Mouse (Mus musculus): ENCODE data around the gene Npas3. TPM values are rescaled to one million over a fixed set of nuclear protein-coding genes. Genes with fewer than 3 reads are reported as not detected.

Gene Npas3
- polyA plus RNA-seq, 1 experiment from 2014 or later, result 2.6 TPM

- no peak overlapping the region for H3K27ac ChIP-seq
- H3K36me3 ChIP-seq, result no peaks in the 10 kb centered on the region
- no peak for ATAC-seq
- no peak overlapping the region for H3K9ac ChIP-seq
- no peaks in the 10 kb centered on the region for H3K9me3 ChIP-seq
- no peaks in the 10 kb centered on the region for H3K27me3 ChIP-seq (replicated peaks)
- WGBS, result 54% methylated on average over 5 of the region's 5 CpGs
- no peak overlapping the region for H3K4me2 ChIP-seq (replicated peaks)
- no peak overlapping the region for H3K4me3 ChIP-seq (replicated peaks)
- H3K4me1 ChIP-seq (replicated peaks), result no peaks in the 10 kb centered on the region
Observed at GRCm38 (mm10) chr12:53746653-53747052, 498.2 kb downstream of the Npas3 start.

GRCm38 (mm10) chr12:53749375-53749774, 500.9 kb downstream of the Npas3 start:
- H3K4me2 ChIP-seq (replicated peaks), result no peak overlapping the region
- 65% methylated on average over 4 of the region's 4 CpGs for WGBS
- H3K4me1 ChIP-seq (replicated peaks), result peaks cover 3% of the 10 kb centered on the region; the same call in 1 of the 2 replicates
- H3K9me3 ChIP-seq, result no peaks in the 10 kb centered on the region
- H3K36me3 ChIP-seq, result no peaks in the 10 kb centered on the region
- no peak overlapping the region for H3K27ac ChIP-seq
- no peaks in the 10 kb centered on the region for H3K27me3 ChIP-seq (replicated peaks)
- no peak for ATAC-seq
- H3K4me3 ChIP-seq (replicated peaks), result no peak overlapping the region
- no peak overlapping the region for H3K9ac ChIP-seq

- peak; percentile 56 for ATAC-seq
- WGBS, result 52% methylated on average over 13 of the region's 13 CpGs
- Histone ChIP-seq H3K9me3 (no peaks in the 10 kb centered on the region), H3K4me1 (replicated peaks) (peaks cover 3% of the 10 kb centered on the region; the same call in 1 of the 2 replicates), H3K27ac (no peak overlapping the region), H3K27me3 (replicated peaks) (no peaks in the 10 kb centered on the region), H3K4me3 (replicated peaks) (no peak overlapping the region), H3K36me3 (no peaks in the 10 kb centered on the region), H3K9ac (no peak overlapping the region), H3K4me2 (replicated peaks) (no peak overlapping the region)
Observed at GRCm38 (mm10) chr12:53752281-53753072, 504.0 kb downstream of the Npas3 start.

GRCm38 (mm10) chr12:53753368-53753937, 505.0 kb downstream of the Npas3 start:
- H3K36me3 ChIP-seq, result no peaks in the 10 kb centered on the region
- no peak overlapping the region for H3K27ac ChIP-seq
- H3K9ac ChIP-seq, result no peak overlapping the region
- no peaks in the 10 kb centered on the region for H3K27me3 ChIP-seq (replicated peaks)
- WGBS, result 43% methylated on average over 13 of the region's 13 CpGs
- no peaks in the 10 kb centered on the region for H3K9me3 ChIP-seq
- ATAC-seq, result no peak; the same call in 1 of the 2 replicates
- no peak overlapping the region for H3K4me3 ChIP-seq (replicated peaks)
- no peak overlapping the region; the same call in 1 of the 2 replicates for H3K4me2 ChIP-seq (replicated peaks)
- peaks cover 3% of the 10 kb centered on the region; the same call in 1 of the 2 replicates for H3K4me1 ChIP-seq (replicated peaks)

GRCm38 (mm10) chr12:53754236-53754635, 505.8 kb downstream of the Npas3 start:
- Histone ChIP-seq H3K4me1 (replicated peaks) (peaks cover 7% of the 10 kb centered on the region; the same call in 1 of the 2 replicates), H3K9ac (no peak overlapping the region), H3K27me3 (replicated peaks) (no peaks in the 10 kb centered on the region), H3K4me3 (replicated peaks) (no peak overlapping the region), H3K27ac (no peak overlapping the region), H3K36me3 (no peaks in the 10 kb centered on the region), H3K4me2 (replicated peaks) (no peak overlapping the region), H3K9me3 (no peaks in the 10 kb centered on the region)
- 46% methylated on average over 7 of the region's 7 CpGs for WGBS
- no peak for ATAC-seq

- no peak overlapping the region for H3K9ac ChIP-seq
- no peaks in the 10 kb centered on the region for H3K9me3 ChIP-seq
- no peaks in the 10 kb centered on the region for H3K36me3 ChIP-seq
- no peak for ATAC-seq
- 46% methylated on average over 6 of the region's 6 CpGs for WGBS
- H3K4me1 ChIP-seq (replicated peaks), result peaks cover 8% of the 10 kb centered on the region; the same call in 1 of the 2 replicates
- H3K4me2 ChIP-seq (replicated peaks), result no peak overlapping the region
- H3K4me3 ChIP-seq (replicated peaks), result no peak overlapping the region
- no peak overlapping the region for H3K27ac ChIP-seq
- H3K27me3 ChIP-seq (replicated peaks), result no peaks in the 10 kb centered on the region
Observed at GRCm38 (mm10) chr12:53757631-53758030, 509.2 kb downstream of the Npas3 start.

GRCm38 (mm10) chr12:53758356-53758755, 509.9 kb downstream of the Npas3 start:
- Histone ChIP-seq H3K27me3 (replicated peaks) (no peaks in the 10 kb centered on the region), H3K36me3 (no peaks in the 10 kb centered on the region), H3K27ac (no peak overlapping the region), H3K9ac (no peak overlapping the region), H3K9me3 (no peaks in the 10 kb centered on the region), H3K4me1 (replicated peaks) (peaks cover 7% of the 10 kb centered on the region; the same call in 1 of the 2 replicates), H3K4me3 (replicated peaks) (no peak overlapping the region), H3K4me2 (replicated peaks) (no peak overlapping the region)
- no peak for ATAC-seq
- 72% methylated on average over 5 of the region's 5 CpGs for WGBS

- Histone ChIP-seq H3K9ac (no peak overlapping the region), H3K4me1 (replicated peaks) (0 out of 2 replicates have a peak, but pooled peaks cover 2% of the 10 kb centered on the region), H3K4me3 (replicated peaks) (no peak overlapping the region), H3K36me3 (no peaks in the 10 kb centered on the region), H3K27me3 (replicated peaks) (no peaks in the 10 kb centered on the region), H3K4me2 (replicated peaks) (no peak overlapping the region), H3K27ac (no peak overlapping the region), H3K9me3 (no peaks in the 10 kb centered on the region)
- WGBS, result 58% methylated on average over 4 of the region's 4 CpGs
- ATAC-seq, result no peak
Observed at GRCm38 (mm10) chr12:53764143-53764542, 515.7 kb downstream of the Npas3 start.

GRCm38 (mm10) chr12:53768392-53768791, 519.9 kb downstream of the Npas3 start:
- ATAC-seq, result no peak
- Histone ChIP-seq H3K36me3 (no peaks in the 10 kb centered on the region), H3K4me2 (replicated peaks) (peak overlapping the region; percentile 2; the same call in 1 of the 2 replicates), H3K4me3 (replicated peaks) (no peak overlapping the region), H3K9me3 (no peaks in the 10 kb centered on the region), H3K9ac (no peak overlapping the region), H3K27ac (no peak overlapping the region), H3K4me1 (replicated peaks) (no peaks in the 10 kb centered on the region), H3K27me3 (replicated peaks) (no peaks in the 10 kb centered on the region)
- WGBS, result 39% methylated on average over 11 of the region's 11 CpGs

GRCm38 (mm10) chr12:53771394-53771936, 523.0 kb downstream of the Npas3 start:
- Histone ChIP-seq H3K36me3 (no peaks in the 10 kb centered on the region), H3K4me2 (replicated peaks) (no peak overlapping the region), H3K27me3 (replicated peaks) (no peaks in the 10 kb centered on the region), H3K4me1 (replicated peaks) (no peaks in the 10 kb centered on the region), H3K9ac (no peak overlapping the region), H3K4me3 (replicated peaks) (no peak overlapping the region), H3K9me3 (no peaks in the 10 kb centered on the region), H3K27ac (no peak overlapping the region)
- 89% methylated on average over 14 of the region's 14 CpGs for WGBS
- ATAC-seq, result no peak

GRCm38 (mm10) chr12:53781850-53782552, 533.5 kb downstream of the Npas3 start:
- H3K9ac ChIP-seq, result no peak overlapping the region
- H3K9me3 ChIP-seq, result no peaks in the 10 kb centered on the region
- no peaks in the 10 kb centered on the region for H3K4me1 ChIP-seq (replicated peaks)
- H3K27me3 ChIP-seq (replicated peaks), result no peaks in the 10 kb centered on the region
- WGBS, result 50% methylated on average over 11 of the region's 11 CpGs
- H3K27ac ChIP-seq, result no peak overlapping the region
- no peak overlapping the region for H3K4me3 ChIP-seq (replicated peaks)
- H3K36me3 ChIP-seq, result no peaks in the 10 kb centered on the region
- no peak for ATAC-seq
- no peak overlapping the region for H3K4me2 ChIP-seq (replicated peaks)

- no peak for ATAC-seq
- H3K9me3 ChIP-seq, result no peaks in the 10 kb centered on the region
- H3K4me3 ChIP-seq (replicated peaks), result no peak overlapping the region
- no peak overlapping the region for H3K27ac ChIP-seq
- no peaks in the 10 kb centered on the region for H3K36me3 ChIP-seq
- WGBS, result 90% methylated on average over 10 of the region's 10 CpGs
- no peak overlapping the region for H3K9ac ChIP-seq
- no peaks in the 10 kb centered on the region for H3K27me3 ChIP-seq (replicated peaks)
- no peaks in the 10 kb centered on the region for H3K4me1 ChIP-seq (replicated peaks)
- no peak overlapping the region for H3K4me2 ChIP-seq (replicated peaks)
Observed at GRCm38 (mm10) chr12:53789501-53789900, 541.0 kb downstream of the Npas3 start.
